22 mouse cellular contexts compared by ENCODE assay signal in genomic region chr7:113877926-113878325, GRCm38 (mm10).
DNase-seq lines count a peak whose midpoint lies in the region; ATAC-seq and TF ChIP-seq lines count a peak whose summit lies in the region.
"Had no signal": no experiment of that assay in that cellular context is flagged by ENCODE, and none has a peak within 500 bp of the region (broad histone marks: within the 10 kb centered on the region; RNA-seq: fewer than 3 reads in every experiment).

No protein-coding gene starts in this region.

- peak; percentile 47 to 52 for DNase-seq in heart, adult 18-20 months
- no peak for DNase-seq in heart, postnatal 4 days
- peak; percentile 16 for DNase-seq in kidney, adult 2 months
- DNase-seq in kidney, adult 9 months: no peak
- DNase-seq in lung, postnatal 25 days (ENCODE audit: low spot score): peak; percentile 50
- DNase-seq in left cerebral cortex, postnatal 10 days (ENCODE audit: extremely low spot score in 1 of 2, low spot score in 2 of 2): no peak
- DNase-seq: adrenal gland, postnatal 10 days; cerebellum, adult 11 months; cerebellum, adult 8-10 months; cerebellum, postnatal 14 days; embryo, embryonic 11 days; heart, adult 2 months; heart, postnatal 36 days had no signal

- no peak overlapping the region for H3K9ac ChIP-seq in midbrain, embryonic 15.5 days
- no peak overlapping the region for H3K9ac ChIP-seq in midbrain, embryonic 13.5 days (replicated peaks)
- H3K9ac ChIP-seq: embryonic facial prominence, embryonic 15.5 days; heart, embryonic 15.5 days; hindbrain, embryonic 12.5 days had no signal

- no peak for TF ChIP-seq CTCF in kidney, adult 2 months (conservative IDR thresholded peaks at IDR 0.05; ENCODE audit: insufficient read depth, insufficient read length, low read depth, low read length)

- no peaks in the 10 kb centered on the region for H3K36me3 ChIP-seq in kidney, adult 2 months (ENCODE audit: control insufficient read depth, insufficient read depth, low read length)
- H3K36me3 ChIP-seq in midbrain, embryonic 15.5 days (replicated peaks): no peaks in the 10 kb centered on the region
- no peaks in the 10 kb centered on the region for H3K36me3 ChIP-seq in midbrain, embryonic 13.5 days
- H3K36me3 ChIP-seq: embryonic facial prominence, embryonic 15.5 days; forebrain, embryonic 10.5 days; heart, embryonic 15.5 days; hindbrain, embryonic 12.5 days had no signal

- no peak for TF ChIP-seq POLR2A in kidney, adult 2 months (IDR thresholded peaks at IDR 0.05; ENCODE audit: low read depth, low read length)

- no peaks in the 10 kb centered on the region for H3K27me3 ChIP-seq in kidney, adult 2 months (replicated peaks; ENCODE audit: control insufficient read depth, insufficient read depth, low read length)
- H3K27me3 ChIP-seq in midbrain, embryonic 15.5 days (replicated peaks): no peaks in the 10 kb centered on the region
- no peaks in the 10 kb centered on the region for H3K27me3 ChIP-seq in midbrain, embryonic 13.5 days
- H3K27me3 ChIP-seq: embryonic facial prominence, embryonic 15.5 days; heart, embryonic 15.5 days; hindbrain, embryonic 12.5 days had no signal

- no peaks in the 10 kb centered on the region for H3K9me3 ChIP-seq in midbrain, embryonic 15.5 days
- no peaks in the 10 kb centered on the region for H3K9me3 ChIP-seq in midbrain, embryonic 13.5 days
- H3K9me3 ChIP-seq: embryonic facial prominence, embryonic 15.5 days; forebrain, embryonic 10.5 days; heart, embryonic 15.5 days; hindbrain, embryonic 12.5 days had no signal

- H3K27ac ChIP-seq in kidney, adult 2 months (ENCODE audit: insufficient read depth, low read depth, low read length): no peak overlapping the region
- peak overlapping the region; percentile 53; the same call in 1 of the 2 replicates for H3K27ac ChIP-seq in midbrain, embryonic 15.5 days
- H3K27ac ChIP-seq in midbrain, embryonic 13.5 days: no peak overlapping the region
- H3K27ac ChIP-seq: embryonic facial prominence, embryonic 15.5 days; forebrain, embryonic 10.5 days; heart, adult 2 months; heart, embryonic 15.5 days; hindbrain, embryonic 12.5 days had no signal

- ATAC-seq in midbrain, embryonic 15.5 days (replicated peaks): no peak
- ATAC-seq in midbrain, embryonic 13.5 days: no peak
- ATAC-seq: forebrain, embryonic 14.5 days; hindbrain, embryonic 16.5 days had no signal

- H3K4me1 ChIP-seq in kidney, adult 2 months (ENCODE audit: control insufficient read depth, insufficient read depth, low read length): no peaks in the 10 kb centered on the region
- H3K4me1 ChIP-seq in midbrain, embryonic 15.5 days: peaks cover 11% of the 10 kb centered on the region
- peaks cover 14% of the 10 kb centered on the region for H3K4me1 ChIP-seq in midbrain, embryonic 13.5 days (replicated peaks)
- H3K4me1 ChIP-seq: embryonic facial prominence, embryonic 15.5 days; hindbrain, embryonic 12.5 days had no signal

- H3K4me2 ChIP-seq in midbrain, embryonic 15.5 days: no peak overlapping the region
- H3K4me2 ChIP-seq in midbrain, embryonic 13.5 days (replicated peaks): no peak overlapping the region
- H3K4me2 ChIP-seq: embryonic facial prominence, embryonic 15.5 days; heart, embryonic 15.5 days; hindbrain, embryonic 12.5 days had no signal

- intact Hi-C loops in left cerebral cortex, postnatal 10 days (cut with DNase I): loop anchor here (10.0 kb wide), 1 partner anchor 113 kb away; the partner anchor contains the start of gene Spon1

- 73% methylated on average over 5 of the region's 5 CpGs for WGBS in kidney, adult 2 months
- WGBS in midbrain, embryonic 15.5 days: 83% methylated on average over 5 of the region's 5 CpGs
- 82% methylated on average over 5 of the region's 5 CpGs for WGBS in midbrain, embryonic 13.5 days

- H3K4me3 ChIP-seq in kidney, adult 2 months (ENCODE audit: insufficient read depth, low read depth, low read length): no peak overlapping the region
- no peak overlapping the region for H3K4me3 ChIP-seq in midbrain, embryonic 15.5 days
- H3K4me3 ChIP-seq in midbrain, embryonic 13.5 days (replicated peaks): no peak overlapping the region
- H3K4me3 ChIP-seq: embryonic facial prominence, embryonic 15.5 days; erythroblast, embryonic 14.5 days; forebrain, embryonic 10.5 days; heart, adult 2 months; heart, embryonic 15.5 days; hindbrain, embryonic 12.5 days had no signal

Comparison
In these comparisons a context has a peak if more than half of its experiments do, and no peak if none do; other contexts are left out.
1. DNase-seq: peak in heart, adult 18-20 months (2 of 2), kidney, adult 2 months (single experiment) and lung, postnatal 25 days (single experiment); none in heart, postnatal 4 days (single experiment), kidney, adult 9 months (single experiment) and left cerebral cortex, postnatal 10 days (0 of 2).